Comparison of ENCODE assay signal across 13 mouse cellular contexts in genomic region chr10:30167700-30168099, GRCm38 (mm10).
"Had no signal": no experiment of that assay in that cellular context is flagged by ENCODE, and none has a peak within 500 bp of the region (broad histone marks: within the 10 kb centered on the region; RNA-seq: fewer than 3 reads in every experiment).

No protein-coding gene starts in this region.

- H3K36me3 ChIP-seq: liver, embryonic 13.5 days; midbrain, embryonic 10.5 days; midbrain, embryonic 15.5 days; neural tube, embryonic 13.5 days had no signal

- H3K4me3 ChIP-seq: layer of hippocampus, adult 2 months; liver, embryonic 13.5 days; midbrain, embryonic 10.5 days; midbrain, embryonic 15.5 days; neural tube, embryonic 13.5 days had no signal

- H3K4me2 ChIP-seq: liver, embryonic 13.5 days; midbrain, embryonic 15.5 days; neural tube, embryonic 13.5 days had no signal

- DNase-seq: kidney, adult 8-10 months; kidney, postnatal 10 days; left cerebral cortex, postnatal 4 days; liver; liver, embryonic 13.5 days; liver, postnatal 0 days; right cerebral cortex, postnatal 14 days; thymus, postnatal 14 days had no signal

- H3K9ac ChIP-seq: liver, embryonic 13.5 days; liver, postnatal 0 days; midbrain, embryonic 15.5 days; neural tube, embryonic 13.5 days had no signal

- ATAC-seq: intestine, postnatal 0 days; liver, postnatal 0 days; midbrain, embryonic 15.5 days had no signal

- H3K4me1 ChIP-seq: liver, embryonic 13.5 days; midbrain, embryonic 10.5 days; midbrain, embryonic 15.5 days; neural tube, embryonic 13.5 days had no signal

- H3K27me3 ChIP-seq: liver, embryonic 13.5 days; midbrain, embryonic 15.5 days; neural tube, embryonic 13.5 days had no signal

- H3K27ac ChIP-seq: layer of hippocampus, adult 2 months; liver, embryonic 13.5 days; midbrain, embryonic 10.5 days; midbrain, embryonic 15.5 days; neural tube, embryonic 13.5 days had no signal

- H3K9me3 ChIP-seq: liver, embryonic 13.5 days; midbrain, embryonic 10.5 days; midbrain, embryonic 15.5 days; neural tube, embryonic 13.5 days had no signal
